Mouse (Mus musculus) frontal cortex, adult (tissue): ENCODE results near the gene Gm20873.
"Not testable (repeated sequence)": the region's sequence is repeated elsewhere in the genome, so short reads cannot be mapped to it uniquely, and the experiment has no call there.

ENCODE experiments used
- ATAC-seq: cut with Nextera tagmentation; 2 replicates; pipeline ENCODE4 v1.9.2; 2017; ENCODE audit warnings: mild to moderate bottlenecking, moderate library complexity, mixed read lengths; ENCODE audit not compliant: low TSS enrichment

The Gm20873 gene

GRCm38 (mm10) chrY:6266798-6267197, at the start of gene Gm20873:
Gm20873 (plus strand) TSS chrY:6267098.
- ATAC-seq: not testable (repeated sequence)

GRCm38 (mm10) chrY:6237895-6238294, 29.0 kb upstream of the Gm20873 start, which contains the start of gene Gm21746:
Gm21746 (minus strand) TSS chrY:6237995.
- ATAC-seq: not testable (repeated sequence)
